Comparison of ENCODE assay signal across 8 mouse cellular contexts in the genomic region with DNA sequence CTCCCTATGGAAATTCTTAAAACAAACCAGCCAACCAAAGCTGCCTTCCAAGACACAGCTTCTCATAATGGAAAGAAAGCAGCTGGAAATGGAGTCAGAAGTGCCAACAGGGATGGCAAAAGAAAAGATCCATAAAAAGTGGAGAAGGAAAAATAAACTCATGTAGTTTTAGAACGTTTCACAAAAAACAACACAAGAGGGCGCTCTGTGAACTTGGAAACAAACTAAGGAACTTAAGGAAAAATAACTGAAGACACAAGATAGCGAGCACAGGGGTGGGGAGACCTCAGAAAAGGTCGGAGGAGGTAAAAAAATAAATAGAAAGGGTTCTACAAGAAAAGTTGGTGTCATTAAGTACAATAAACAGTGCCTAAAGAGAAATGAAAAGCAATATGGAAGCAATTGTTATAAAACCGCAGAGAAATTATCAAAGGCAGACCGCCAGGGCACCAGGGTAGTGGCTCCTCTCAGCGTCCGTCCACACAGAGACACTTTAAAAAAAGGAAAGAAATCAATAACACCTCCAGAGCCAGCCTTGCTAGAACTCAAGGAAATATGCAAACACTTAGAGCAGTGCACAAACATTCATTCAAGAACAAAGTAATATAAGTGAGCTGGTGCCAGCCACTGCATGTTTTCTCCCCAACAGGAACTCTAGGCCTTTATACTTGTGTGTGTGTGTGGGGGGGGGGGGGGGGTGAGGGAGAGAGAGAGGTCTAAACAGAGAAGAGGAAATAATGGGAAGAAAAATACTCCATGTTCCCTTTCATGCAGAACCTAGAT. TPM values are rescaled to one million over a fixed set of nuclear protein-coding genes. Genes with fewer than 3 reads are reported as not detected.
DNase-seq lines count a peak whose midpoint lies in the region; ATAC-seq lines count a peak whose summit lies in the region.

No protein-coding gene starts in this region.

- peak; percentile 40 for DNase-seq in CD4-positive, CD25-positive, alpha-beta regulatory T cell, adult 2 months (ENCODE audit: low read depth, low spot score)
- DNase-seq in layer of hippocampus, adult 9-10 months (ENCODE audit: low spot score): peak; percentile 16
- DNase-seq in layer of hippocampus, adult 8-10 months (ENCODE audit: low spot score in 2 of 2): no peak
- DNase-seq in MEL-GATA-1-ER (ENCODE audit: extremely low read depth, low read depth): peak; percentile 43
- peak; percentile 58 for DNase-seq in induced T-regulatory cell, adult 2 months (ENCODE audit: low read depth)
- DNase-seq in testis, postnatal 14 days (ENCODE audit: low spot score): no peak
- DNase-seq in gastrocnemius, postnatal 25 days: no peak

- no peak for ATAC-seq in CD4-positive, CD25-positive, alpha-beta regulatory T cell, adult 4 months

RNA-seq across cellular contexts. Expression of a gene that starts 48.1 kb away (rescaled TPM):
- polyA plus RNA-seq in CD4-positive, CD25-positive, alpha-beta regulatory T cell, adult 4 months (2017; shearing (Covaris generic)): 10 to 100 TPM; 12.1 to 20.8 TPM
- 100 to 1,000 TPM in 2 of 4 experiments, 10 to 100 TPM in 2; 93.5 to 105 (median 101) TPM for total RNA-seq in layer of hippocampus, adult 8-10 months (2022)
- total RNA-seq in gastrocnemius, postnatal 25 days (2021): 10 to 100 TPM; 72.0 to 92.7 TPM

Comparison
In these comparisons a context has a peak if more than half of its experiments do, and no peak if none do; other contexts are left out.
1. DNase-seq: peak in CD4-positive, CD25-positive, alpha-beta regulatory T cell, adult 2 months (single experiment), layer of hippocampus, adult 9-10 months (single experiment), MEL-GATA-1-ER (single experiment) and induced T-regulatory cell, adult 2 months (single experiment); none in layer of hippocampus, adult 8-10 months (0 of 2), testis, postnatal 14 days (single experiment) and gastrocnemius, postnatal 25 days (single experiment).